Mouse (Mus musculus) hindbrain, embryonic 14.5 days (tissue): ENCODE measurements around the gene Unc45b. TPM values are rescaled to one million over a fixed set of nuclear protein-coding genes. Genes with fewer than 3 reads are reported as not detected.
A peak's percentile ranks its signal among the peaks of the same experiment; 100 is the strongest.

Source experiments
- ATAC-seq: fragments of 200-750 bp; cut with Nextera tagmentation; 2 replicates; pipeline ENCODE4 v1.8.0; 2017; ENCODE audit warnings: moderate number of reproducible peaks, mild to moderate bottlenecking, moderate TSS enrichment, moderate library complexity; ENCODE audit not compliant: low FRiP score
- DNase-seq: peaks from one replicate; pipeline ENCODE4 v3.0.0-alpha.2; 2015; ENCODE audit warnings: low spot score
- H3K27ac ChIP-seq: fragments of 300-500 bp; sonication (generic); 2 replicates; pipeline ENCODE4 v1.5.1; 2014; ENCODE audit warnings: mild to moderate bottlenecking, moderate library complexity
- H3K27me3 ChIP-seq: fragments of 300-500 bp; sonication (generic); 2 replicates; pipeline ENCODE4 v1.6.1; 2014; ENCODE audit warnings: mild to moderate bottlenecking, low read length, mixed read lengths; ENCODE audit not compliant: control insufficient read depth, insufficient read depth
- H3K36me3 ChIP-seq: fragments of 300-500 bp; sonication (generic); replicated peaks from 2 replicates; pipeline ENCODE4 v1.6.1; 2014; ENCODE audit not compliant: control insufficient read depth, insufficient read depth
- H3K4me1 ChIP-seq: fragments of 300-500 bp; sonication (generic); replicated peaks from 2 replicates; pipeline ENCODE4 v1.6.1; 2014; ENCODE audit warnings: antibody characterized with exemption, low read length, mixed read lengths; ENCODE audit not compliant: control insufficient read depth, insufficient read depth
- H3K4me2 ChIP-seq: fragments of 300-500 bp; sonication (generic); replicated peaks from 2 replicates; pipeline ENCODE4 v1.6.1; 2014; ENCODE audit warnings: mild to moderate bottlenecking, moderate library complexity
- H3K4me3 ChIP-seq: fragments of 300-500 bp; sonication (generic); replicated peaks from 2 replicates; pipeline ENCODE4 v1.5.1; 2014; ENCODE audit warnings: mild to moderate bottlenecking, low read length
- H3K9ac ChIP-seq: fragments of 300-500 bp; sonication (generic); 2 replicates; pipeline ENCODE4 v1.6.1; 2014
- H3K9me3 ChIP-seq: fragments of 300-500 bp; sonication (generic); 2 replicates; pipeline ENCODE4 v1.6.1; 2016; ENCODE audit warnings: low read length; ENCODE audit not compliant: control insufficient read depth
- WGBS: fragments of 180-500 bp; shearing (Covaris S2); extraction: QIAGEN DNeasy Blood & Tissue Kit; methylation state at CpG from one replicate; pipeline ENCODE4 v1.1.7; 2014; 5-methylcytosine and 5-hydroxymethylcytosine counted together
- polyA plus RNA-seq: library from polyadenylated mRNA; unstranded; fragments of >200 nt; fragmentation: Nextera tagmentation; extraction: Ambion mirVana; gene quantifications from 2 replicates; pipeline ENCODE4 v1.2.1, GENCODE M21; 2014

The Unc45b gene
- polyA plus RNA-seq, 1 experiment from 2014 or later: 2.0 TPM

DNA sequence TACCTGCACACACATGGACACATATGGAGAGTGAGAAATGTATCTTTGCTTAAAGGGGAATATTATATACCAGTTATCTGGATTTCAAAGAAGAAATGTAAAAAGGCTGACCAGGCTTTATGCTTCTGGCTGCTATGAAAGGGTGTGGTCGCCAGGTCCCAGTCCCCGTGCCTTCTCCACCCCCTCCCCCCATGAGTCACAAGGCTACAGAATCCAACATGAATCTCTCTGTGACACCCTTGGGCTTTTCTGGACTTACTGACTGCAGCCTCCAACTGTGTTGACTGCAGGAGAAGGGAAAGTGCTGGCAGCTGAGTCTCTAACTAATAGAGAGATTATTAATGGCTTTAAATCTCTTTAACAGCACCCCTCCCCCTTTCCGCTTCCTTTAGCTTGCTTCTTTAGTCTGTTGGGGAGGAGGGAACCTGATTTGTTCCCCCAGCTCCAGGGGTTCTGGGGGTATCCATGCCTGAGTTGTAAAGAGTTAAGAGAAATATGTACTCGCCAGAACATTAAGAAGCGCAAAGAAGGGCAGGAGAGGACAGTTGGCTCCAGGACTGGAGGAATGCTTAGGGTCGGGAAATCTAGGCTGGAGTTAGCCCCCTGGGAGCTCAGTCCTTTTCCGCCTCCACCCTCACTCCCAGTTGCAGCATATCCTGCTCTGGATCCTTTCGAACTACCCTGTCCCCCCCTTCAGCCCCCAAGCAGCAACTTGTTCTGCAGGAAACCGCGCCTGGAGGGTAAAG, 40.6 kb downstream of the Unc45b start, which contains the start of gene Slfn5:
Gene Slfn5 (plus strand): TSS at position 614 of the 746 bp plus-strand sequence.
- Histone ChIP-seq H3K9ac (no peak within 1 kb of the TSS), H3K9me3 (no peaks in the 10 kb centered on the region), H3K4me2 (0 out of 2 replicates have a peak within 1 kb of the TSS, but pooled peaks have one; percentile 10), H3K36me3 (no peaks in the 10 kb centered on the region), H3K27me3 (peaks cover 46% of the 10 kb centered on the region), H3K4me3 (no peak within 1 kb of the TSS), H3K4me1 (no peaks in the 10 kb centered on the region), H3K27ac (no peak within 1 kb of the TSS)
- 17% methylated on average over 10 of the region's 10 CpGs for WGBS
- no peak for ATAC-seq
- no peak for DNase-seq

DNA sequence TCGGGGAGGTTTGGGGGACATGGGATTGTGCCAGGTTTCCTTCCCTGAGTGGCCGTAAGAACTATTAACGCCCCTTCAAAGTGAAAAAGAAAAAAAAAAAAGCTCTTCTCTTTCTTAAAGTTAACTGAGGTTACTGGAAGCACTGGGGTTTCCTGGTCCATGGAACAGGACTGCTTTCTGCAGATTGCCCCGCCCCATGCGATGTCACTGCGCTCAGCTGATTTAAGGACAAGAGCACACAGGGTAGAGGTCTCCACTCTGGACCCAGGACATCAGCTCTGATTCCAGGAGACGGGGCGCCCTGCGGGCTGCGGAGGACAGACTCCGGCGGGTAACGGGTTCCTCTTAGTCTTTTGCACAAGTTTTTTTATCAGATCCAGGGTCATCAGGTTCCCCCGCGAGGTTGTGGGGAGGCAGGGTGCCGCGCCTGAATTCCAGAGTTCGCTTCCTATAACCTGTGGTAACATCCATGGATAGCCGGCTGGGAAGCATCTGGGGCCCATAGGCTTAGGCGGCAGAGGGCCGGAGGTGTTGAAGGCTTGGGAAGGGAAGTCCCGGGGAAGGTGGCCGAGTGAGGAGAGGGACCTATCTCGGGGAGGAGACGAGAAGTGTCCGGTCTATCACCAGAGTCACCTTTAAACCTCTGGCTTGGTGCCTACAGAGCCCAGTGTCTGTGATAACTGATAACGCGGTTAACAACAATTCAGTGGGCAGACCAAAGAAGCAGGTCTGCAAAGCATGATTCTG, 41.7 kb downstream of the Unc45b start:
- Histone ChIP-seq H3K27me3 (peaks cover 46% of the 10 kb centered on the region), H3K4me1 (no peaks in the 10 kb centered on the region), H3K9ac (no peak overlapping the region), H3K4me3 (no peak overlapping the region), H3K4me2 (0 out of 2 replicates have a peak overlapping the region, but pooled peaks have one; percentile 10), H3K9me3 (no peaks in the 10 kb centered on the region), H3K36me3 (no peaks in the 10 kb centered on the region), H3K27ac (no peak overlapping the region)
- no peak for ATAC-seq
- 14% methylated on average over 28 of the region's 28 CpGs for WGBS
- no peak for DNase-seq

DNA sequence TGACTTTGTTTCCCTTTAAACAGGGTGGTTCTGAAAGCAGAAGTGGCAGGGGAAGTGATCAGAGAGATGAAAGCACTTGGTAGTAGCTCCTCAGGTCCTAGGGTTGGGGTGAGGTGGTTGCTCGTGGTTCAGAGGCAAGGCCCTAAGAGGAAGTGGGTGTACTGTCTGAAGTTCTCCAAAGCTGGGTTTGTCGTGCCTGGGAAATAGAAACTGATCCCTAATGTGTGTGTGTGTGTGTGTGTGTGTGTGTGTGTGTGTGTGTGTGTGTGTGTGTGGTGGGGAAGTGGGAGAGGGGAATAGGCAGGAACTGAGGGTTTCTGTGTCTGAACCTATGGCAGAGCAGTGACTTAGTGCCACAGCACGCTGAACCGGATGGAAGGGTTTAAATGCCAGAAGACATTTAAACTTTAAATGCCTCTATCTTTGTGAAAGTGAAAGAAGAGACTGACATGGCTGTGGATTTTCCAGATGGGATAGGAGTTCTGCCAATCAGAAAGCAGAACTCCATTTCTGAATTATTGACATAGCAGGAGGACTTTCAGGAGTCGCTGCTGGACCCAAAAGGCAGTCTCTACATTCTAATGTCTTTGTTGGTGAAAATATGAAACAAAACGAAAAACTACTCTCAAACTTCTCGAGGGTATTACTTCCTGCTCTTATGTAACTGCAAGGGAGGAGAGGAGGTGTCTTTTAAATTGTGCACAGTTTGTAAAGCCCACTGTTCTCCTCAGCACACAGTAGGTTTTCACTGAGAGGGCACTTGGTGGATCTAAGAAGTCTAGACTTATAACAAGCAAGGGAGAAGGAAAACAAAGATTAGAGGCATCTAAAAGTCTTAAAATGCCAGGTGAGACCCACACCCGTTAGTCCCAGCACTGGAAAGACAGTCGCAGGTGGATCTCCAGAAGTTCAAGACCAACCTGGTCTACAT, 42.5 kb downstream of the Unc45b start:
- no peak overlapping the region for H3K4me3 ChIP-seq
- H3K4me2 ChIP-seq: no peak overlapping the region
- ATAC-seq (no peak), DNase-seq (no peak)
- no peak overlapping the region for H3K27ac ChIP-seq
- no peaks in the 10 kb centered on the region for H3K4me1 ChIP-seq
- no peak overlapping the region for H3K9ac ChIP-seq
- H3K27me3 ChIP-seq: peaks cover 46% of the 10 kb centered on the region
- no peaks in the 10 kb centered on the region for H3K9me3 ChIP-seq
- no peaks in the 10 kb centered on the region for H3K36me3 ChIP-seq
- WGBS: 71% methylated on average over 9 of the region's 9 CpGs

DNA sequence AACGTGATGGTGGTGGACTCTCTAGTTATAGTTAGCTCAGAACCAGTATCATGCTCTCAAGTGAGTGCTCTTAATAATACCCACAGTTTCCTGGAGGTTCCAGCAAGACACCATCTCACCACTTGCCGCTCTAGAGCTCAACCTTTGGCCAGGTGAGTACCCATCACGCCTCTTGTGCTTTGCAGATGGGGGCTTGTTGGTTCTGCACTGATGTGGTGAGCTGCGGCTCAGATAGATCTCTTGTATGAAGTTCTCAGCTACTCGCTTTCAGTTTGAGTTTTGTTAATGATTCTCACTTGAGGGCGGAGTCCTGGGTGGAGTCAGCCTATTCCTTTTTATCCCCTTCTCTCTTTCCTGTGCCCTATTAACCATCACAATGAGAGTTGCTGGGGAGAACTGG, 44.3 kb downstream of the Unc45b start:
- no peak for ATAC-seq
- WGBS: 83% methylated on average over 6 of the region's 6 CpGs

DNA sequence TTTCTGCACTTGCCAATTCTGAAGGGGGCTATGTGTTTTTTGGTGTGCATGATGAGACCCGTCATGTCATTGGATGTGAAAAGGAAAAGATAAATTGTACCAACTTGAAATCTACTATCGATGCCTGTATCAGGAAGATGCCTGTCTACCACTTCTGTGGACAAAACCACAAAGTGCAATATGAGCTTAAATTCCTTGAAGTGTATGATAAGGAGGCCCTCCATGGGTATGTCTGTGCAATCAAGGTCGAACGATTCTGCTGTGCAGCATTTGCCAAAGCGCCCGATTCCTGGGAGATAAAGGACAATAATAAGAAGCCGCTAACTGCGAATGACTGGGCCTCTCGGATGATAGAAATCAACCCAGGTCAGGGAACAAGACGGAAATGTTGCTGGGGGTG, 46.6 kb downstream of the Unc45b start:
- H3K4me3 ChIP-seq: no peak overlapping the region
- H3K4me2 ChIP-seq: no peak overlapping the region
- no peak for ATAC-seq
- H3K9ac ChIP-seq: no peak overlapping the region
- H3K27ac ChIP-seq: no peak overlapping the region
- H3K9me3 ChIP-seq: no peaks in the 10 kb centered on the region
- WGBS: 74% methylated on average over 10 of the region's 10 CpGs
- peaks cover 16% of the 10 kb centered on the region for H3K27me3 ChIP-seq
- no peaks in the 10 kb centered on the region for H3K36me3 ChIP-seq
- no peaks in the 10 kb centered on the region for H3K4me1 ChIP-seq
- DNase-seq: no peak

More for the DNA sequence above, 44.3 kb downstream of the Unc45b start:
- no peak overlapping the region for H3K27ac ChIP-seq
- no peaks in the 10 kb centered on the region for H3K36me3 ChIP-seq
- no peak overlapping the region for H3K4me2 ChIP-seq
- no peak for DNase-seq
- peaks cover 39% of the 10 kb centered on the region for H3K27me3 ChIP-seq
- no peaks in the 10 kb centered on the region for H3K4me1 ChIP-seq
- H3K9me3 ChIP-seq: no peaks in the 10 kb centered on the region
- H3K9ac ChIP-seq: no peak overlapping the region
- H3K4me3 ChIP-seq: no peak overlapping the region

DNA sequence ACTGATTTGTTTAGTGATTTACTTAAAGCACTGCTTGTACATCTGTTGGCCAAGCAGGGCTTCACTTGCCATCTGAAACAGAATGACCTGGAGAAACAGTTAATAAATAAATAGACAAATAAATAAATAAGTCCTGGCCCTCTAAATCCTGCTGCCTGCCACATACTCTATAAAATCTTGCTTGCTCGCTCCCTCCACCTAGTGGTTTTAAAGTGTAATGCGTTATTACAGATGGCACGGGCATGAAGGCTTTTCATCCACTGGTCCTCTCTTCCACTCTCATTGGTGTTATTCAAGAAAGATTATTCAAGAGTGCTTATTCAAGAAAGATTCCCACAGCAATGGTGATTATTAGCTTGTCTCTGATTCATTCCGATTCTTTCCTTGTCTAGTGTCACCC, 49.3 kb downstream of the Unc45b start:
- no peak overlapping the region for H3K27ac ChIP-seq
- DNase-seq: no peak
- no peak overlapping the region for H3K9ac ChIP-seq
- no peaks in the 10 kb centered on the region for H3K36me3 ChIP-seq
- no peaks in the 10 kb centered on the region for H3K27me3 ChIP-seq
- H3K9me3 ChIP-seq: no peaks in the 10 kb centered on the region
- no peak for ATAC-seq
- H3K4me1 ChIP-seq: no peaks in the 10 kb centered on the region
- 17% methylated on average over 4 of the region's 4 CpGs for WGBS
- H3K4me2 ChIP-seq: no peak overlapping the region
- H3K4me3 ChIP-seq: no peak overlapping the region

DNA sequence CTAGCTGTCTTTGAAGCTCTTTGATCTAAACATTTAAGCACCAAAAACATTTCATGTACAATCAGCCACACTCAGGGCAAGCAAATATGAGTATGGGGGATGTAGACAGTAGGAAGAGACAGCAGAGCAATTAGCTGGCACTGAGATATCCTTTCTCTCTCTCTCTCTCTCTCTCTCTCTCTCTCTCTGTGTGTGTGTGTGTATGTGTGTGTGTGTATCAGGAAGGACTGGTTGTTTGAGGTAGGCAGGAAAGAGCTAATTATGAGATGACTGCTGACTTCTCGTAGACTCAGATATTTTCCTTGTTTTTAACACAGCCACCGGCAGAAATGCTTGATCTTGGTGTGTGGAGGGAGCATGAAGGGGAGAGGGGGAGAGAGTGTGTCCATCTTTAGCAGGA, 51.4 kb downstream of the Unc45b start:
- H3K36me3 ChIP-seq: no peaks in the 10 kb centered on the region
- H3K27me3 ChIP-seq: no peaks in the 10 kb centered on the region
- H3K9me3 ChIP-seq: no peaks in the 10 kb centered on the region
- no peak overlapping the region for H3K27ac ChIP-seq
- 82% methylated on average over 2 of the region's 2 CpGs for WGBS
- no peak for DNase-seq
- H3K4me1 ChIP-seq: no peaks in the 10 kb centered on the region
- ATAC-seq: no peak
- no peak overlapping the region for H3K9ac ChIP-seq
- H3K4me2 ChIP-seq: no peak overlapping the region
- H3K4me3 ChIP-seq: no peak overlapping the region

DNA sequence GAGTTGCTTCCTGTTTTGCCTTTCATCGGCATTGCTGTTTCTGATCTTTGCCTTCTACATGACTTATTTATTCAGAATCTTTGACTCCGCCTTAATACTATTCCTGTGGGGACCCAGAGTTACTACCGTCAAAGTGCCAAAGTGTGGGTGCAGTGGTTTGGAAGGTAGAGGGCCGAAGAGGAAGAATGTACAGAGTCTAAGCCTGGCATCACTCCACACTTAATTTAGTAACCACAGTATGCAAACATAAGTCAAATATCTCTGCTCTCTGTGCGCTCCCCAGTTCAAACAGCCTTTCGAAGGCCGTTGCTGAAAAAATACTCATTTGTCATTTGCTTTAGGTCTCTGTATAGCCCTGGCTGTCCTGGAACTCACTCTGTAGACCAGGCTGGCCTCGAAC, 51.9 kb downstream of the Unc45b start:
- WGBS: 89% methylated on average over 8 of the region's 8 CpGs
- ATAC-seq (no peak), DNase-seq (no peak)
- H3K27me3 ChIP-seq: no peaks in the 10 kb centered on the region
- H3K36me3 ChIP-seq: no peaks in the 10 kb centered on the region
- H3K4me1 ChIP-seq: no peaks in the 10 kb centered on the region
- no peak overlapping the region for H3K4me2 ChIP-seq
- no peak overlapping the region for H3K4me3 ChIP-seq
- no peak overlapping the region for H3K27ac ChIP-seq
- no peak overlapping the region for H3K9ac ChIP-seq
- no peaks in the 10 kb centered on the region for H3K9me3 ChIP-seq
